Mouse (Mus musculus) retina, adult 2 months (tissue): ENCODE measurements around the gene Sardh.
A peak's percentile ranks its signal among the peaks of the same experiment; 100 is the strongest.

Experiments
- DNase-seq: peaks from one replicate; pipeline ENCODE4 v3.0.0-alpha.2; 2012; ENCODE audit warnings: low read depth, low spot score

The Sardh gene

DNA sequence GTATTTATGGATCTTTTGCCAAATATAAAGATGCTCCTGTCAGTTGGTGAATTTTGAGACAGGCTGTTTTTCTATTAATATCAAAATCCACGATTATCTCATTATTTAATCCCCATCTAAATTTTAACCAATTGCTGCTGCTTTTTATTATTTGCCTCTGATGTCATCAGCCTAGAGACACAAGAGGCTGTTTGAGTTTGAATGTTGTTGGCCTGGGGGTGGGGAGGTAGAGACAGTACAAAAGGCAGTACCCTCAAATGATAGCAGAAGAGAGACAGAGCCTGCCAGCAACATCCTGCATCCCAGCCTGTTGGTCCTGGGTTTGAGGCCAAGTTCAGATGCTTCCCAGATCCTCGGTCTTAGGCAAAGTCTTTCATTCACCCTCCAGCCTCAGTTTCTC, 73.9 kb downstream of the Sardh start:
- no peak for DNase-seq

DNA sequence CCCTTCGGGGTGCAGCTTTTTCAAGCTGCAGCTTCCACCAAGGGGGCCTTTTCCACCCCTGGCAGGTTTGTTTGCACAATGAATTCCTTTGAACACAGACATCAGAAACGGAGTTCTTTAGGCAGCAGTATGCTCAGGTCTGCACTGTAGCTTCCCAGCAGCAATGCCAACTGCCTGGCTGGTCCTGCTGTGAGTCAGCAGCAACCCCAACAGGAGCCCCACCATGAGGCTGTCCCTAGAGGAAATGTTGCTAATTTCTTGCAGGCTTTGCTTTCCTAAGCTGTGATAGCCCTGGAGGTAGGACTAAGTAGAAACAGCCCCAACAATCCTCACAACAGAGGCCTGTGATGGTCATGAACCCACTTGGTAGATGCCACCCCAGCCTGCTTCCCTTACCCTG, 81.1 kb downstream of the Sardh start:
- DNase-seq, result no peak

DNA sequence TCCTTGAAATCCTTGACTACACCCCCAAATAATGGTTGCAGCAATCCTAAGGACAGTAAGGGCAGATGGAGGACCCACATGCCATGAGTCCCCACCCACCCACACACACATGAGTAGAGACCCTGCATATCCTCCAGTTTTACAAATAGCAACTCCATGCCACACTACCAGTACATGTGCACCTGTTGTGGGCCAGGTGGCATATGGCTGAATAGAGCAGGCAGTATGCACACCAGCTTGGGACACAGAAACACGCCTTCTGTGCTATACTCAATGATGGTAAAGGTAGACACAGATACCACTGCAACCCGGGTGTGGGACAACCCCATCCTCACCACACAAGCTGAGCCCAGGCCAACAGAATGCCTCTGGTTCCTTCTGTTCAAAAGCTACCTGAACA, 82.1 kb downstream of the Sardh start:
- DNase-seq, result no peak

DNA sequence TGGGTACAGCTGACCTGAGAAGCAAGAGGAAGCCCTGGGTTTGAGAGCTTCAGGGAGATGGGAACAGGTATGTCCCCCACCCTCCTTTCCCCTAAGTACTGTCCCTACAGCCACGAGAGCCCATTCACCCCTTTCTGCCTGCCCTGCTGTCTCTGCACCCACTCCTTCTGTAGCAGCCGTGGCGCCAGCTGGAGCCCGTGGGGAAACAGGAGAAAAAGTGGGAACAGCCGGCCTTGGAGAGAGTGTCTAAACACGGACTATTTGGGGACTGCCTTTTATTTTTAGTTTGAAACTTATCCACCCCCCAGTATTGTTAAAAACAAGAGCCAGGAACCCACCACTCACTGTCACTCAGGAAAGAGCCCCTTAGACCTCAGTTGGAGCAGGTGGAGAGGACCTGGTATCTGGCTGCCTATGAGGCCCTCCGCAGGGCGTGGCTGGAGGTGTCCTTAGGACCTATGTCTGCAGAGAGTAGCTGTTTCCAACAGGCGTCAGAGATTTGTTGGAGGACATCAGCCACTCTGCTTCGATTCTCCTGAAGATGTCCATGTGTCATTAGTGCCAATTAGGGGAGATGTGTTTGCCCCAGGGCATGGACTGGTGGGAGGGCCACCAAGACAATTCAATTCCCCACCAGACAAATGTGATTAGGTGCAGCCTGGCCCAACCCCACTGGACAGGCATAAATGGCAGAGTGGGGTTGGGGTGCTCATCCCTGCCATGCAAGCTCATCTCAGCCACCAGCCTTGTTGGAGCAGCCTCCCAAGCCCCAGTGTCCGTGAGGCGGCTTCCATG, 83.1 kb downstream of the Sardh start, which contains the start of gene Dbh:
Gene Dbh, plus strand, starts transcription at position 438 of the 795 bp plus-strand sequence.
- no peak for DNase-seq

DNA sequence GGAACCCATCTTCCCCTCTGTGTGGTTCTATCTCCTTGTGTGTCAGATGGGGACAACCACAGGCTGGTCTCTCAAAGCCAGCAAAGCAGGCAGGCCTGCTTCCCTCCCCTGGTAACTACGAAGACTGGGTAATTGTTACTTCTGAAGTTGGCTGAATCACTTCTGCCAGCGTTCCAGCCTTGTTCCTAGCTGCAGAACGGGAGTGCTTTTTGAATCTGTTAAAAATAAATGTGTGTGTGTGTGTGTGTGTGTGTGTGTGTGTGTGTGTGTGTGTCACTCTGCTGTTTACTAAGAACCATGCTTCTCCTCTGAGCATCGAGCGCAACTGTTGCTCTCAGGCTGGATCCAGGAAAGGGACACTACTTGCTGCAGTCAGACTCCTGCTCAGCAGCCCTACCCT, 84.3 kb downstream of the Sardh start:
- no peak for DNase-seq

DNA sequence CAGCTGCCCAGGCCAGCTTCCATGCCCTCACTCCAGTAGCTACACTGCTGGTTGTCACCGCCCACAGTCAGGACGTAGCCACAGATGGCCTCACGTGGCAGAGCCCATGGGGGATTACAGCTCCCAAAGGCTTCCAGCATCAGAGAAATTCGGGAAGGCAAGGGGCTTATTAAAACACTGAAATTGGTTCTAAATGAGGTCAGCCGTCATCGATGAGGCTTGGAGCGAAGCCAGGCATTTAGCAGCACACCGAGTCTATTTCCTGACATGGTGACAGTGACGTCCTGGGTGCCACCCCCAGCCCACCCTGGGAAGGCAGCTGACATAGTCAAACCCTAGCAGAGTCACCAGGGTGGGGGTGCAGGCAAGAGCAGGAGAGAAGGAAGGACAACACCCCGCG, 85.5 kb downstream of the Sardh start:
- peak; percentile 26 for DNase-seq

DNA sequence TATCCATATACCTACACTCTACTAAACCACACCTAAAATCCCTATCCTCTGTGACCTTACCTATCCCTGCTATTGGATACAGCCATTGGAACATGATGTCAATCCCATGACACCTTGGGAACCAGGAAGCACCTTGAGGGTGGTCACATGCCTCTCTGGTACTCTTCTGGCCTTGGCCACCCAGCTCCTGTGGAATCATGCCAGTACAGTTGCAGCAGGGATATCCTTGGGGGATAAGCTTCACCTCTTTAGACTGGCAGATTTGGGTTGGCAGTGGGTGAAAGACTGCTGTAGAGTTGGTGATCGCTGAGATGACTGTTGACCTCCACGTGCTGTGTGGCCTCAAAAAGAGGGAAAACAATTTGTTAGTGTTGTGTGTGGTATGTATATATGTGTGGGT, 86.6 kb downstream of the Sardh start:
- no peak for DNase-seq

DNA sequence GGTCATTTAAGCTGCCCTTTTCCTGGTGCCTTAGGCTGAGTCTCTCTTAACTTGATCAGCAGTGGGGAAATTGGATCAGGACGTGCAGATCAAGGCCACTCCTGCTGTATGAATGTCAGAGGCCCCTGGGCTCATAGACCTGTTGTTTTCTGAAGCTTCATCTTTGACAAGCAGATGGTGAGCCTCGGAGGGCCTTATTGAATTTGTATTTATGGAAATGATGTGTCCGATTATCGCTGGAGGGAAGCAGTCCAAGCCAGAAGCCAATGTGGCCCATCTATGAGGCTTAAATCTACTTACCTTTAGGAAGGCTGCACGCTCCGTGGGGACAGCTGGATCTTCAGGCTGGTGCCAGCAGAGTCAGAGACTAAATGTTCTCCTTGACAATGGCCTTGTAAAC, 91.5 kb downstream of the Sardh start:
- DNase-seq, result no peak

DNA sequence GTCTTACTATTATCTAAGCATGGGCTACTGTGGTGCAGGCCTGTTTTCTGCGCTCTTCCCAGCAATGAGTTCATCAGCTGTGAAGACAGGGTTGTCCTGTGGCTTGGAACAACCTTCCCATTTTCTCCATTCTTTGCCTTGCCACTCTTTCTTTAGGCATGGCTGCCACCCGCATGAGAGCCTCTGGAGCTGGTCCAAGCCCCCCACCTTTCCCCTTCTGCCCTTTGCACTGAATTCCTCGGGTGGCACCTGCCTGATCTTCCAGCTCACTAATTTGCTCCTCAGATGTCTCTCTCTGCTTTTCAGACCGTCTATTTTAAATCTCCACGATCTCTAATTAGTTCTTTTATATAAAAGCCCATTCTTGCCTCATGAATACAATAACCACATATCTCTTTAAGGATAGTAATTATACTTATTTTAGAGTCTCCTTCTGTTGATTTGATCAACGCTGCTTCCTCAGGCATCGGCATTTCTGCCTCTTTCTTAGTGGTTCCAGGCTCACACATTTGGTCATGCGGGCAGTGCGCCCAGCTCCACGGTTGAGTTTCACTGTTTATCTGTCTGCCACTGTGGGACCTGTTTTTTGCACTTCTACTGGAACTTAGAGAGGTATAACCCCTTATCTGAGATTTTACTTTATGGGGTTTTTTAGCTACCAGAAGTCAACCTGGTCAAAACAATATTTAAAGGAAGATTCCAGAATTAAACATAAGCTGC, 93.5 kb downstream of the Sardh start:
- no peak for DNase-seq

DNA sequence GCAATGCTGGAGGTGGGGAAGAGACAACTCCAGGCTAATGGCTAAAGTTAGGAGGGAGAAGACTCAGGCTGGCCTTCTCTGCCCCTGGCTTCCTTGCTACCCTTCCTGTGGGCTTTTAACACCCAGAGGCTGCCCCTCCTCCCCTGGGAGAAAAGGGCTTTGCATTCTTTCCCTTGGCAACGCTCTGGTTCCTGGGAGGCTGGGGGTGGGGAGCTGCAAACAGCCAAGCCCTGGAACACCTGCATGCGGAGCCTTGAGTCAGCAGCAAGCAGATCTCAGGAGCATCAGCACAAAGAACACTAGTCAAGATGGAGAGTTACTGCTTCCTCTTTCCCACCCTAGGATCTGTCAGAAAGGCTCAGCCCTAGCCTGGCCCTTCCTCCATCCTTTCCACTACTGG, 98.7 kb downstream of the Sardh start:
- no peak for DNase-seq

DNA sequence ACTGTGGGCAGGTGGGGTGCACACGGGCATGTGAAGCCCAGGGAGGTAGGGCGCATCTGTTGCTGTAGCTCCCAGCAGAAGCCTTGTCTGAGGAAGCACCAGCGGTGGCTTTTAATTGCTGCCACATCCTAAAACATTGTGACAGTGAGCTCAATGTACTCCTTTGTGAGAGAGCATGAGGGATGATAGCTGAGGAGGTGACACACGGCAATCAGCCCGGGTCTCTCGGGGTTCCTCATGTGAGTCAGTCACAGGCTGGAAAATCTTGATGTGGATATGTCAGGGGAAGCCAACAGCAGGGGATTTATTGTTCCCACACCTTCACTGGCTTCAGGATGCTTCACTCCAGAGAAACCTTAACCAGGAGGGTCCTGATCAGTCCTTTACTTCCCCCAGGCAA, 101.3 kb downstream of the Sardh start:
- DNase-seq, result no peak

DNA sequence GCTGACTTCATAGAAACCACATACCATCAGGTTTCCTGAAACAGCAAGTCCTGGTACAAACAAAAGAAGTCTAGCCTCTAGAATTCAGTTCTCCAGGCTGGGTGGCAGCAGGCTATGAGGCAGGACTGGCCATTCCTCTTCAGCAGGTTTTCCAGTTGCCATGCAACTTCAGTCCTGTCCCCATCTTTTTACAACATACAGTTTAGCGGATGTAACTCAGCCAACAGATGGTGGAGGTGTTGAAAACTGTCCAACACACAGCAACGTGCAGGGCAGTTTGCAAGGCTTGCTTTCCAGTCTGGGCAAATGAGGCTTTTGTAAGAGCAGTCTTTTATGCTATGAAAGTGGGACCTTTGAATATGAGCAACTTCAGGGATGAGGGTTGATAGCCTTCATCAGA, 103.2 kb downstream of the Sardh start:
- DNase-seq, result no peak

DNA sequence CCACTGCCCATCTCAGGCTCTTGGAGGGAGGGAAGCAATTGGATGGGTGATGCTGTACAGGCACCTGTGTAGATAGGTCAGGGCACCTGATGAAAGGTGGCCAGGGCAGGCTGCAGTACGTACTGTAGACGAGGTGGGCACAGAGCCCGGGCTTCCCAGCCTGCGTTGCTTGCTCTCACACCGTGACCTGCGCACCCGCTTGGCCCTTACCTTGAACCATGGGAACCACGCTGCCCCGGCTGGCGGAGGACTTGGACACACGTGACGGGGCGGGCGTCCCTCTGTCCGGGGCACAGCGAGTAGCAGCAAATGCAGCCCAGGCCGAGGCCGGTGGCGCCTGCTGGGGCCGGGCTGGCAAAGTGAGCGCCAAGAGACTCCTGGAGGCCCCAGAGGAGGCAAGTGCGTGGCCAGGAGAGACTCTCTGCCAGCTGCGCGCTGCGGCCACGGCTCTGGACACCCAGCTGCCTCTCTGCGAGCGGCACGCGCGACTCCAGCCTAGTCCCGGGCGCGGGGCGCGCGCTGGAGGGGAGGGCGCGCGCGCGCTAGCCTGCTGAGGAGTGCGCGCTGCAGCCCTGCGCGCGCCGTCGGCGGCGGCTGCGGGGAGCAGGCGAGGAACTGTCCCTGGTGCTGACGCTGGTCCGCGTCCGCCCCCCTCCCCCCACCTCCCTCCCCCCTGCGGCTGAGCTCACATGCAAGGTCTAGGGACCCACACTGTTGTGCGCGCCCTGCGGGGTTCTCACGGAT, 106.0 kb downstream of the Sardh start, which contains the start of gene Fam163b:
Gene Fam163b, minus strand, starts transcription at position 542 of the 744 bp plus-strand sequence.
- DNase-seq, result peak; percentile 28
